Mouse (Mus musculus) C2C12 (cell line): ENCODE measurements around the gene Pdcd2l.

Source experiments
- CTCF ChIP-seq: IDR thresholded peaks from one replicate; pipeline ENCODE4 v1.5.1; 2011; ENCODE audit not compliant: control insufficient read depth, insufficient read depth, insufficient read length
- MAX ChIP-seq: IDR thresholded peaks from one replicate; pipeline ENCODE4 v1.6.1; 2011; ENCODE audit warnings: mild to moderate bottlenecking, control low read depth
- MYOD1 ChIP-seq: IDR thresholded peaks from one replicate; pipeline ENCODE4 v1.6.1; 2011; ENCODE audit warnings: low read depth; ENCODE audit not compliant: control insufficient read depth, insufficient read length

DNA sequence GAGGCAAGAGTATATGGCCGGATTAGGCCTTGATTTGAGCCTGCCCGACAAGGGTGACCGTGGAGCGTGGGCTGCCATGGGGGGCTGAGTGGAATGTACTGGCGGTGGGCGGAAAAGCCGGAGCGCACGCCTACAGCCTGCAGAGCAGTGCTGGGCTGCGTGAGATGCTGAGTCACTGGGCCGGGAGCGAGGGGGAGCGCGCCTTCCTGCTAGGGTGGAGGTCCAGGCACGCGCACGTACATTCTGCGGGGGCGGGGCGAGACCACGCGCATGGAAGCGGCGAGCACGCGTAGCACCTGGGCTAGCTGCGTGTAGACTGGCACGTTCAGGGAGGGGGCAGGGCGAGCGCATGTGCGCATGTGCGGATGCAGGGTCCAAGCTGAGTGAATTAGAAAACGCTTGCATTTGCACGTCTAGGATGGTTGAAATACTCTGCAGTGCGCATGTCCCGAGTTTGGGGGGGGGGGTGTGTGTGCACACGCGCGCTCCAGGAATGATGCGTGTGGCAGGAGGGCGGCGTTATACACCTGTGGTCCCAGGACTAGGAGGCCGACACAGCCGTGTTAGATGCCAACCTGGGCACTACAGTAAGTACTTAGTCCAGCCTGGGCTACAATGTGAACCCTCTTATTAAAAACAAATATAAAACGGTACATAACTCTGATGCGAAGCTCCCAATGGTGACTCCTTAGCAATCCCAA lies 37.6 kb upstream of the Pdcd2l start:
- no peak for TF ChIP-seq MYOD1
- TF ChIP-seq MAX = peak; percentile 81
- no peak for TF ChIP-seq CTCF
